Mouse (Mus musculus) embryonic facial prominence, embryonic 15.5 days (tissue): ENCODE results near the gene Mfap3l. TPM values are rescaled to one million over a fixed set of nuclear protein-coding genes. Genes with fewer than 3 reads are reported as not detected.
"Not testable (repeated sequence)": the region's sequence is repeated elsewhere in the genome, so short reads cannot be mapped to it uniquely, and the experiment has no call there.

ENCODE experiments used
- ATAC-seq: fragments of 200-750 bp; cut with Nextera tagmentation; 2 replicates; pipeline ENCODE4 v1.8.0; 2017; ENCODE audit warnings: low read depth, moderate TSS enrichment; ENCODE audit not compliant: insufficient number of reproducible peaks, low FRiP score, low TSS enrichment
- H3K27ac ChIP-seq: fragments of 300-500 bp; sonication (generic); replicated peaks from 2 replicates; pipeline ENCODE4 v1.5.1; 2015; ENCODE audit warnings: mild to moderate bottlenecking, inconsistent platforms
- H3K27me3 ChIP-seq: fragments of 300-500 bp; sonication (generic); 2 replicates; pipeline ENCODE4 v1.6.1; 2015; ENCODE audit warnings: inconsistent platforms
- H3K36me3 ChIP-seq: fragments of 300-500 bp; sonication (generic); 2 replicates; pipeline ENCODE4 v1.6.1; 2015; ENCODE audit warnings: mild to moderate bottlenecking, inconsistent platforms
- H3K4me1 ChIP-seq: fragments of 300-500 bp; sonication (generic); 2 replicates; pipeline ENCODE4 v1.6.1; 2015; ENCODE audit warnings: inconsistent platforms
- H3K4me2 ChIP-seq: fragments of 300-500 bp; sonication (generic); replicated peaks from 2 replicates; pipeline ENCODE4 v1.6.1; 2015; ENCODE audit warnings: mild to moderate bottlenecking, inconsistent platforms
- H3K4me3 ChIP-seq: fragments of 300-500 bp; sonication (generic); replicated peaks from 2 replicates; pipeline ENCODE4 v1.5.1; 2015; ENCODE audit warnings: mild to moderate bottlenecking, inconsistent platforms
- H3K9ac ChIP-seq: fragments of 300-500 bp; sonication (generic); 2 replicates; pipeline ENCODE4 v1.6.1; 2015; ENCODE audit warnings: inconsistent platforms
- H3K9me3 ChIP-seq: fragments of 300-500 bp; sonication (generic); replicated peaks from 2 replicates; pipeline ENCODE4 v1.6.1; 2016; ENCODE audit warnings: inconsistent platforms
- WGBS: fragments of 180-500 bp; shearing (Covaris S2); methylation state at CpG from one replicate; pipeline ENCODE4 v1.1.7; 2015; 5-methylcytosine and 5-hydroxymethylcytosine counted together
- polyA plus RNA-seq: library from polyadenylated mRNA; unstranded; fragments of >200 nt; fragmentation: Nextera tagmentation; extraction: Ambion mirVana; gene quantifications from 2 replicates; pipeline ENCODE4 v1.2.1, GENCODE M21; 2015

Mfap3l gene
- polyA plus RNA-seq, 1 experiment from 2014 or later, result 3.1 TPM

GRCm38 (mm10) chr8:60650119-60650518, 17.5 kb downstream of the Mfap3l start:
- H3K4me3 ChIP-seq, result no peak overlapping the region
- H3K27me3 ChIP-seq, result no peaks in the 10 kb centered on the region
- no peak overlapping the region for H3K27ac ChIP-seq
- no peaks in the 10 kb centered on the region for H3K9me3 ChIP-seq
- H3K4me1 ChIP-seq, result no peaks in the 10 kb centered on the region
- no peak overlapping the region for H3K4me2 ChIP-seq
- ATAC-seq, result no peak
- 80% methylated on average over 4 of the region's 4 CpGs for WGBS
- no peaks in the 10 kb centered on the region for H3K36me3 ChIP-seq
- no peak overlapping the region for H3K9ac ChIP-seq

GRCm38 (mm10) chr8:60657425-60658113, 24.9 kb downstream of the Mfap3l start:
- peak; percentile 47; the same call in 1 of the 2 replicates for ATAC-seq
- Histone ChIP-seq H3K27me3 (no peaks in the 10 kb centered on the region), H3K4me3 (no peak overlapping the region), H3K9ac (no peak overlapping the region), H3K4me2 (no peak overlapping the region), H3K4me1 (no peaks in the 10 kb centered on the region), H3K9me3 (no peaks in the 10 kb centered on the region), H3K27ac (no peak overlapping the region), H3K36me3 (no peaks in the 10 kb centered on the region)
- WGBS, result 57% methylated on average over 6 of the region's 6 CpGs

- Histone ChIP-seq H3K4me2 (no peak overlapping the region), H3K4me1 (no peaks in the 10 kb centered on the region), H3K9ac (no peak overlapping the region), H3K4me3 (no peak overlapping the region), H3K36me3 (no peaks in the 10 kb centered on the region), H3K9me3 (no peaks in the 10 kb centered on the region), H3K27ac (no peak overlapping the region), H3K27me3 (no peaks in the 10 kb centered on the region)
- WGBS, result 80% methylated on average over 6 of the region's 6 CpGs
- no peak for ATAC-seq
Observed at GRCm38 (mm10) chr8:60658114-60658500, 25.5 kb downstream of the Mfap3l start.

- not testable (repeated sequence) for H3K4me2 ChIP-seq, H3K36me3 ChIP-seq, H3K27ac ChIP-seq, H3K4me3 ChIP-seq, ATAC-seq, H3K9me3 ChIP-seq, H3K4me1 ChIP-seq, H3K27me3 ChIP-seq, H3K9ac ChIP-seq
- 65% methylated on average over 2 of the region's 2 CpGs for WGBS
Observed at GRCm38 (mm10) chr8:60658686-60659085, 26.1 kb downstream of the Mfap3l start.

GRCm38 (mm10) chr8:60659721-60660120, 27.1 kb downstream of the Mfap3l start:
- Histone ChIP-seq H3K9ac (no peak overlapping the region), H3K9me3 (no peaks in the 10 kb centered on the region), H3K27me3 (no peaks in the 10 kb centered on the region), H3K36me3 (no peaks in the 10 kb centered on the region), H3K27ac (no peak overlapping the region), H3K4me2 (no peak overlapping the region), H3K4me1 (no peaks in the 10 kb centered on the region), H3K4me3 (no peak overlapping the region)
- 85% methylated on average over 8 of the region's 8 CpGs for WGBS
- ATAC-seq, result no peak

- no peak for ATAC-seq
- no peak overlapping the region for H3K4me2 ChIP-seq
- H3K36me3 ChIP-seq, result no peaks in the 10 kb centered on the region
- no peak overlapping the region for H3K27ac ChIP-seq
- 75% methylated on average over 2 of the region's 2 CpGs for WGBS
- H3K9me3 ChIP-seq, result no peaks in the 10 kb centered on the region
- no peaks in the 10 kb centered on the region for H3K4me1 ChIP-seq
- H3K9ac ChIP-seq, result no peak overlapping the region
- H3K4me3 ChIP-seq, result no peak overlapping the region
- H3K27me3 ChIP-seq, result no peaks in the 10 kb centered on the region
Observed at GRCm38 (mm10) chr8:60661191-60661590, 28.6 kb downstream of the Mfap3l start.

GRCm38 (mm10) chr8:60663552-60663951, 30.9 kb downstream of the Mfap3l start:
- no peak overlapping the region for H3K9ac ChIP-seq
- H3K36me3 ChIP-seq, result no peaks in the 10 kb centered on the region
- no peaks in the 10 kb centered on the region for H3K27me3 ChIP-seq
- H3K9me3 ChIP-seq, result no peaks in the 10 kb centered on the region
- 41% methylated on average over 5 of the region's 5 CpGs for WGBS
- no peak overlapping the region for H3K4me2 ChIP-seq
- ATAC-seq, result no peak
- H3K4me1 ChIP-seq, result no peaks in the 10 kb centered on the region
- H3K4me3 ChIP-seq, result no peak overlapping the region
- H3K27ac ChIP-seq, result no peak overlapping the region

- H3K4me1 ChIP-seq, result no peaks in the 10 kb centered on the region
- H3K9ac ChIP-seq, result no peak overlapping the region
- H3K4me2 ChIP-seq, result no peak overlapping the region
- H3K36me3 ChIP-seq, result no peaks in the 10 kb centered on the region
- WGBS, result 73% methylated on average over 4 of the region's 4 CpGs
- no peak for ATAC-seq
- H3K9me3 ChIP-seq, result no peaks in the 10 kb centered on the region
- H3K27me3 ChIP-seq, result no peaks in the 10 kb centered on the region
- no peak overlapping the region for H3K4me3 ChIP-seq
- no peak overlapping the region for H3K27ac ChIP-seq
Observed at GRCm38 (mm10) chr8:60665821-60666220, 33.2 kb downstream of the Mfap3l start.

- WGBS, result 62% methylated on average over 3 of the region's 3 CpGs
- Histone ChIP-seq H3K27me3 (no peaks in the 10 kb centered on the region), H3K9me3 (no peaks in the 10 kb centered on the region), H3K4me3 (no peak overlapping the region), H3K9ac (no peak overlapping the region), H3K27ac (no peak overlapping the region), H3K36me3 (no peaks in the 10 kb centered on the region), H3K4me2 (no peak overlapping the region), H3K4me1 (no peaks in the 10 kb centered on the region)
- no peak for ATAC-seq
Observed at GRCm38 (mm10) chr8:60666852-60667251, 34.2 kb downstream of the Mfap3l start.

- Histone ChIP-seq H3K36me3 (no peaks in the 10 kb centered on the region), H3K4me3 (no peak overlapping the region), H3K4me1 (no peaks in the 10 kb centered on the region), H3K9ac (no peak overlapping the region), H3K9me3 (no peaks in the 10 kb centered on the region), H3K27me3 (no peaks in the 10 kb centered on the region), H3K4me2 (no peak overlapping the region), H3K27ac (no peak overlapping the region)
- WGBS, result 82% methylated on average over 6 of the region's 6 CpGs
- ATAC-seq, result no peak
Observed at GRCm38 (mm10) chr8:60678590-60678989, 46.0 kb downstream of the Mfap3l start.

GRCm38 (mm10) chr8:60681811-60682210, 49.2 kb downstream of the Mfap3l start:
- Histone ChIP-seq H3K36me3 (no peaks in the 10 kb centered on the region), H3K4me3 (no peak overlapping the region), H3K27me3 (no peaks in the 10 kb centered on the region), H3K9me3 (no peaks in the 10 kb centered on the region), H3K27ac (no peak overlapping the region), H3K4me1 (no peaks in the 10 kb centered on the region), H3K4me2 (no peak overlapping the region), H3K9ac (no peak overlapping the region)
- WGBS, result 86% methylated on average over 4 of the region's 4 CpGs
- no peak for ATAC-seq

- no peak for ATAC-seq
- Histone ChIP-seq H3K9me3 (no peaks in the 10 kb centered on the region), H3K4me1 (no peaks in the 10 kb centered on the region), H3K27me3 (no peaks in the 10 kb centered on the region), H3K36me3 (no peaks in the 10 kb centered on the region), H3K27ac (no peak overlapping the region), H3K4me3 (no peak overlapping the region), H3K4me2 (no peak overlapping the region), H3K9ac (no peak overlapping the region)
- 91% methylated on average over 2 of the region's 2 CpGs for WGBS
Observed at GRCm38 (mm10) chr8:60682340-60682739, 49.7 kb downstream of the Mfap3l start.
